Mouse (Mus musculus): ENCODE measurements around the gene Sppl2b.

GRCm38 (mm10) chr10:80896581-80897485 lies 41.8 kb downstream of the Sppl2b start:
- TF ChIP-seq CTCF (IDR thresholded peaks at IDR 0.05; ENCODE audit: control insufficient read depth, insufficient read depth, insufficient replicate concordance, low read depth, low read length): no peak
- no peak for TF ChIP-seq POLR2A (IDR thresholded peaks at IDR 0.05; ENCODE audit: control insufficient read depth, low read depth, low read length)
